Mouse (Mus musculus) right cerebral cortex, adult 2 months (tissue): ENCODE measurements around the gene Impg1.
A peak's percentile ranks its signal among the peaks of the same experiment; 100 is the strongest.
"Not testable (repeated sequence)": the region's sequence is repeated elsewhere in the genome, so short reads cannot be mapped to it uniquely, and the experiment has no call there.

ENCODE experiments used
- DNase-seq, 2 experiments: peaks; one replicate each; pipeline ENCODE4 v3.0.0; 2021 to 2022; ENCODE audit warnings: low spot score in 2 of 2

The Impg1 gene

DNA sequence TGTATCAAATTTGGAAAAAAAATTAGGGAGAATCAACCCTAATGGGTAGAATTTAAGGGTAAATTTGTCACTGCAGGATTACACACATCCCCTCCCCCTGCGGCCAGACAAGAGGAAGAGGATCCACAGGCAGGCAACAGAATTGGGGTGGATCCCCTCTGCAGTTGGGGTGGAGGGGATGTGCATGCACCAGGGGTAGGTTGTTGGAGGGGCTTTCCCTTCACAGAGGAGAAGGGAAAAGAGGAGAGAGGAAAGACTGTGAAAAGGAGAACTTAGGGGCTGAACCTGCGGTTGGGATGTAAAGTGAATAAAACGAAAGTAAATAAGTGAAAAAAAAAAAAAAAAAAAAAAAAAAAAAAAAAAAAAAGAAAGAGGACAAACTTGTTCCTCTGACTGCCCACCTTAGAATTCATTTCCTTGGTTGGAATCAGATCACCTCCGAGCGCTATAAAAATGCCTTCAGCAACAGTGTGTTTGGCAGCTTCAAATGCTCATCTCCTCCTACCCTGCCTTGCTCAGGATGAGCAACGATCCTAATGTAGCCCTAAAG is 120.8 kb downstream of the Impg1 start:
- DNase-seq = no peak

DNA sequence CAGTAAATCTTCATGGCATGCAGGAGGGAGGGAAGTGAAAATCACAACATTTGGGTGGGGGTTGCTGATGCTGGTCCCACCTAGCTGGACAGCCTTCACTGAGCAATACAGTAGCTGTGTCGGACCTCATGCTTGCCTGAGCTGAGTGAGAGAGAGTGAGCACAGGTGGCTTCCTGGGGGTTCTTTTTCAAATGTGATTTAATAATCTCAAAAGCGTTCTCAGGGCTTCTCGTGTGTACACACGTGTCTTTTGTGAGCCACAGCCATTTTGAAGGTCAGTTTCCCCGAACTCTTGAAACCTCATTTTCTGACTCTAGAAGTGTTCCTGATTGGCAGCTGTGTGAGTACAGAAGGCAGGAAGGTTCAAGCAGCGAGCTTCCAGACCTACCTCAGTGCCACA is 122.8 kb downstream of the Impg1 start:
- DNase-seq = no peak

- no peak for DNase-seq
Observed at GRCm38 (mm10) chr9:80341756-80342155, 123.5 kb downstream of the Impg1 start.

DNA sequence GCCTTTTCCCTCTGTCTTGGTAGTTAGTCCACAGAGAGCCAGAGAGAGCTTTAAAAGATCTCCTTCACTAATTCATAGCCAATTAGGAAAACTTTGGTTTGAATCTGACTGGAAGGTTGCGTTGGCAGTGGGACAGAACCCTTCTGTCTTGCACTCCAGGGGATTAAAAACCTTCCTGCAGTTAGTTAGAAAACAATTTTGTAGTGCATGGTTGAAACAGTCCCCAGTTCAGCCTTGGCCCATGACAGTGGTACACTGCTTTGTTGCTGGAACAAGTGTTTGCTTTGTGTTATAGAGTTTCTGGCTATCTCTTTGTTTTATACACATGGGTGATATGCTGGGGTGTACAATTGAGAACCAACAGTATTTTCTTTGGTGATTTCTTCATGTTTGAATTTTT is 124.4 kb downstream of the Impg1 start:
- no peak for DNase-seq

DNA sequence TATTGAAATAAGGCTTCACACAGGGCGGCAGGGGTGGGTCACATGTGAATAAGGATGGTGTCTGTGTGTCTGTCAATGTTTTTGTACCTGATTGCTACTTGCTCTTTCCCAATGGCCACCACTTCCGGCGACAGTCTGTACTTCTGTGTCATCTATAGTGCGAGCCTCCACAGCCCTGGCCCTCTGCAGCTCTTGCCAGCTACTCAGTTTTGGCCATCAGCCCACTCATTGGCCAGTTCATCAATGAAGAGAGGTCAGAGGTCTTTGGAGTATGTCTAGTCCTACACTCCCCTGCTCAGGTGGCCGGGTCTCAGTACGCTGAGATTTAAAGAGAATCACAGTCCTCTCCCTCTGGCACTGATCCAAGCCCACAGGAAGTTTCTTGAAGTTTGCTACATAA is 127.3 kb downstream of the Impg1 start:
- DNase-seq = no peak

GRCm38 (mm10) chr9:80335660-80336357 is 129.5 kb downstream of the Impg1 start:
- DNase-seq = no peak

DNA sequence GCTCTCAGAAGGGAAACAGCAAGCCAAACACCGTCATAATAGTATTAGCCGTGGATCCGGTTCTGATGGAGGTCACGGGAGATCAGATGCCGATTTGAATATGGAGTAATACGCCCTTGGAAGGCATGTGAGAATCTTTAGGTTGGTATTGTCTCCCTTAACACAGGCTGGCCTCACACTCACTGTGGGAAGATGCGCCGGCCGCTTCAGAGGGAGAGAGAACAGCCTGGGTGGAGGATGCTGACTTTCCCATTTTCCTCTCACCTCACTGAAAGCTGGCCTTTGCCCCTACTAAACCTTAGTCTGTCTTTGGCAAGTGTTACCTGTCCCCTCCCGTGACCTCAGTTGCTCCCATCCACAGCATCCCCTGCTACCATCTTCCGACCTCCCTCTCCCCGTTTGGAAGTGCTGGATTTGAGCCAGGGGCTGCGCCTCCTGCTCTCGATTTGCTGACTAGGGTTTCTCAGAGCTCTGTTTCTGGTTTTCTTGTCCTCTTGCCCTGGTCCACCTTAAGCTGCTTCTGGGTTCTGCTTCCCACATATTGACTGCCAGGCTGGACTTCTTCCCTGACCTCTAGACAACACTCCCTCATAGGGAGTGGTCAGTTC is 131.2 kb downstream of the Impg1 start:
- no peak for DNase-seq

DNA sequence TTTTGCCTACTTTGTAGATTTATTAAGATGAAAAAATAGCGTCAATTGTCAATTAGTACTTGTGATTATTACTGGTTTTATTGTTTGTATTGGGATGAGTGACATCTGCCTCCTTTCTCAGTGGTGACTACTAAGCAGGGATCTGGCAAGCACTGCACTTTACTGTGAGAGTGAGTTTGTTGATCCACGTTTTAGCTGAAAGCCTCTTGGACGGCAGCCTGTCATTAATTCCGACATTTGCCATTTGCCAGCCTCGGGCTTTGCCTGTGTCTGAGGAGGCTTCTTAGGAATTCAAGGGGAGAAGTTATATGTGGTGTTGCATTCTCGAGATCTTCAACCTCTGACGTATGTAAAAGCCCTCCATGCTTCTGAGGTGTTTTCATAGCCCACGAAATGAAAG is 131.8 kb downstream of the Impg1 start:
- DNase-seq = no peak

- peak; percentile 42 for DNase-seq
Observed at GRCm38 (mm10) chr9:80332153-80332552, 133.1 kb downstream of the Impg1 start.

DNA sequence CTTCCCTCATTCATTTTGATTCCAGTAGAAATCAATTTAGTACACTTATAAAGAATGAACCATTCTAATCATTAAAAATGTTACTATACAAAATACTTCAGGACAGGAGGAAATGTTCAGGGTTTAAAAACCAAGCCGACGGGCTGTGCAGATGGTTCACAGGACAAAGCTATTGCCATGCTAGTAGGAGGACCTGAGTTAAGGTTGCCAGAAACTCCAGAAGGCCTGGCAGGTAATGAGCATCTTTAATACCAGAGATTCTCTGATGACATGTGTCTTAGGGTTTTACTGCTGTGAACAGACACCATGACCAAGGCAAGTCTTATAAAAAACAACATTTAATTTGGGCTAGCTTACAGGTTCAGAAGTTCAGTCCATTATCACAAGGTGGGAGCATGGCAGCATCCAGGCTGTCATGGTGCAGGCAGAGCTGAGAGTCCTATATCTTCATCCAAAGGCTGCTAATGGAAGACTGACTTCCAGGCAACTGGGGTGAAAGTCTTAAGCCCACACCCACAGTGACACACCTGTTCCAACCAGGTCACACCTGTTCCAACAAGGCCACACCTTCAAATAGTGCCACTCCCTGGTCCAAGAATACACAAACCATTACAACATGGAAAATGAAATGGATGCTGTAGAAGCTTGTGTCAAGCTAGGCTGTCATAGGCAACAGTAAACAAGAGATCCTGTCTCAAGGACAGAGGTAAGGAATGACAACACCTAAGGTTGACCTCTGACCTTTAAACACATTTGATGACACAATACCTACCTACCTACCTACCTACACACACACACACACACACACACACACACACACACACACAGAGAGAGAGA is 144.0 kb downstream of the Impg1 start:
- not testable (repeated sequence) for DNase-seq

GRCm38 (mm10) chr9:80318027-80318426 is 147.3 kb downstream of the Impg1 start:
- DNase-seq = no peak

DNA sequence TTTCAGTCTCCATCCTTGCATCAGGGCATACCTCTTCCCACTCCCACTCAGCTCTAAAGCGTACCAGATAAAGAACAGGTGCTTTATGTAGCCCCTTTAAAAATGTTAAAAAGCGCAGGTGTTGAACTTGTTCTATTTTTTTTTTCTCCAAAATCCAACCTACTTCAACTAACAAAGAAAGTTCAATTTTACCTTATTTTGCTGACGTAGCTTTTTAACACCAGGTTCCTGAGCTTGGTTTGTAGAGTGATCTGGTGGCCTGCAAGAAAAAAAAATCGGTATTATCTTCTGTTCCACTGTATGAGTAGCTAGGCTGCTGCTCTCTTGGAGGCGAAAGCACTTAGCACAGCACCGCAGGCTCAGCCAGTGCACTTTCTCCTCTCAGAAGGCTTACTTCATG is 149.4 kb downstream of the Impg1 start:
- no peak for DNase-seq

DNA sequence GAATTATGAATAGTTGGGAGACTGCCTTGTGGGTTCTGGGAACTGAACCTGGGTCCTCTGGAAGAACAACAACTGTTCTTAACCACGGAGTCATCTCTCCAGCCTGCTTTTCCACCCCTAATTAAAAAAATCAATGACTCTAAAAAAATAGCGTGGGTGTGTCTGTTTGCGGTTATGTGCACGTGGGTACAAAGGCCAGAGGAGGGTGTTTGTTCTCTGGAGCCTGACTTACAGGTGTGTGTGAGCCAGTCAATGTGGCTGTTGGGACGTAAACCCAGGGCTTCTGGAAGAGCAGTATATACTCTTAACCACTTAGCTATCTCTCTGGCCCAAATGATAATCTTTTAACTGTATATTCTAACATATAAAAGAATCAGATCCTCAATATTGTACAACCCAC is 151.7 kb downstream of the Impg1 start:
- no peak for DNase-seq

DNA sequence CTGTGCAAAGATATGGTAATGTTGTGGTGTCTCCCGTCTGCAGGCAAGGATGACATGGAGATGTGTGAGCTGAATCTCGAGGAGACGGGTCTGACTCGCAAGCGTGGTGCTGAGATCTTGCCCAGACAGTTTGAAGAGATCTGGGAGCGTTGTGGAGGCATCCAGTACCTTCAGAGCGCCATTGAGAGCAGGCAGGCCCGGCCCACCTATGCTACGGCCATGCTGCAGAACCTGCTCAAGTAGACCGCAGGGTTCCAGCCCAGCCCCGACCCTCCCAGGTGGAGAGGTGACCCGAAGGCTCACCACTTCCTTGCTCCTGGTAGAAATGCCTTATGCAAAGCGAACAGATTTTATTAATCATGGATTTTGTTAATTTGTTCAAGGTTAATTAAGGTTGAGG is 157.7 kb downstream of the Impg1 start:
- DNase-seq = no peak

DNA sequence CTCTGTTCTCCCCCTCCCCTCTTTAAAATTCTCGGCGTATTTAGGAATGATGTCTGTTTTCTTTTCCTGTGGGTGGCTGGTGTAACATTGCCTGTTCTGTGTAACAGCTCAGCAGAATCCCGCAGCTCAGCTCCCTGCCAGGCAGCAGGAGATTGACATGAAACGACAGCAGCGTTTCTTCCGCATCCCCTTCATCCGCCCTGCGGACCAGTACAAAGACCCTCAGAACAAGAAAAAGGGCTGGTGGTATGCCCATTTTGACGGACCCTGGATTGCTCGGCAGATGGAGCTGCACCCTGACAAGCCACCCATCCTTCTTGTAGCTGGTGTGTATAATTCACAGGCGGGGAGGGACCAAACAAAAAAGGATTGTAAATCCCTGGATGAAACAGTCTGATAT is 158.4 kb downstream of the Impg1 start:
- peak; percentile 25 to 39 for DNase-seq

DNA sequence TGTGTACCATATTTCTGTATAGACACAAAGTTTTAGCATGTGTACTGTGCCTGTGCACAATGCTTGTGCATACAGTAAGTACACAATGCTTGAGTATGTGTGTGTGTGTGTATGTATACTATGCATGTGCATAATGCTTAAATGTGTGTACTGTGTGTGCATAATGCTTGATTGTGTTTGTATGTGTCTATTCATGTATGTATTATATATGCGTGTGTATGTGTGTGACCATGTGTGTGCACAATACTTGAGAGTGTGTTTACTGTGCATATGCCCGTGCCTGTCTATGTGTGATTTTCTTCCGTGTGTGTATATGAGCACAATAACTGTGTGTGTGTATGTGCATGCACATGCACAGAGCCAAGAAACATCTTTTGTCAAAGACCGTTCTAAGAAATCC is 158.9 kb downstream of the Impg1 start:
- DNase-seq = no peak

DNA sequence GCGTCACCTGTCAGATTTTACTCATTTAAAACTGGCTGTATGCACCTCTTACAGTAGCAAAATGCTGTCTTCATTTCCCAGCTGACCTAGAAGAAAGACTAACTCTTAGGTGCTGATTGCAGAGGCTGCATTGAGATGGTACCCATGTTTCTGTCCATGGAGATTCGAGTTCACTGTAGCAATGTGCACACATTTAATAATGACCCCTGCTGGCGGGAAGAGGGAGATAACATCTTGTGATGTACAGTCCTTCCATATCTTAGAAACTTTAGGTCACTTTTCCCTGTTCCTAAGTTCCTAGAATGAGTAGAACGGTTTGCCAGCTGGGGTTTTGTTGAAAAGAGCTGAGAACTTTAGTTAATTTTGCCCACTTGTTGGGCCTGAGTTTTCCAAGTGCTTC is 161.8 kb downstream of the Impg1 start:
- DNase-seq = no peak

DNA sequence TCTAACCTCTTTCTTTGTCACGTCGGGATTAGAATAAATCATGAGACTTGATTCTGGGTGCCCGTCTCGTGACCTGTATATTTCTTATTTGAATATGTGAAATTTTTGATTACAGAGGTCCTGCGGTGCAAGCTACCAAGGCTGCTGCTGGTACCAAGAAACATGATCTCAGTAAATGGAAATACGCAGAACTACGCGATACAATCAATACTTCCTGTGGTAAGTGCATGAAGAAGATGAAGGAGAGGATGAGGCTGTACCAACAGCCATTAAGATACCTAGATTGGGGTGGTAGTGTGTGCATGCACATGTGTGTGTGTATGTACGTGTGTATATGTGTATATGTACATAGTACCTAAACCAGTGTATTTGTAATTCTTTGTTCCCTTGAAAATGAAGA is 166.2 kb downstream of the Impg1 start:
- no peak for DNase-seq

DNA sequence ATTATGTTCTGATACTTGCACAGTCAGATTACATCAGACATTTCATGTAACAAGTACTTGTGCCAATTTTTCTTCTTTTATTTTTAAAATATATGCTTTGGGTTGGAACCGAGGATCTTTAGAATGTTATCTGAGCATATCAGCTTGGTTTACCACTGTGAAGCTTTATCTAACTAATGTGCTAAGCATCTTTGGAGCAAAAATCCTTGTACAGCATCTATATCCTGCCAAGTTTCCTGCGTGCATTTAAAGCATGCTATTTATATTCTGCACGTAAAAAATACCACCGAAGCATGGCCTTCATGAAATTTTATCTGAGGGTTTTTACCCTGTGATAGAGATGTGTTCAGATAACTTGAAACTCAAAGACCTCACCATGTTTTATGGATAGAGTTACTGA is 169.2 kb downstream of the Impg1 start:
- DNase-seq = no peak

GRCm38 (mm10) chr9:80293056-80293584 is 172.2 kb downstream of the Impg1 start:
- peak in 1 of 2 experiments; percentile 12 for DNase-seq

DNA sequence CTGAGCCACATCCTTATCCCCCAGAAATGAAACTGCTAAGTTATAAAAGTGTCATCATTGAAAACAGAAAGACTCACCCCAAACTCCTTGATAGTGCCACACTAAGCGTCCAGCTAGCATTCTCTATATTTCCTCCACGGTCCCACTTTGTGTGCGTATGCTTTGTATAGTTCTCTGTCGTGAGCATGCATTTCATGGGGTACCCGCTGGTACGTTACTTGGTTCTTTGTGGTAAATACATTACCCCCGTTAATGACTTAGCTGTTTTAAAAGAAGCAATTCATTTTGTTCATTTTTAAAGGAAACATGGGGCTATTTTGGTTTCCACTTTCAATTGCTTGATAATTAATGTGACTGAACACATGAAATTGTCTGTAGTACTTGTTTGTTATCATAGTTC is 178.4 kb downstream of the Impg1 start:
- DNase-seq = no peak

DNA sequence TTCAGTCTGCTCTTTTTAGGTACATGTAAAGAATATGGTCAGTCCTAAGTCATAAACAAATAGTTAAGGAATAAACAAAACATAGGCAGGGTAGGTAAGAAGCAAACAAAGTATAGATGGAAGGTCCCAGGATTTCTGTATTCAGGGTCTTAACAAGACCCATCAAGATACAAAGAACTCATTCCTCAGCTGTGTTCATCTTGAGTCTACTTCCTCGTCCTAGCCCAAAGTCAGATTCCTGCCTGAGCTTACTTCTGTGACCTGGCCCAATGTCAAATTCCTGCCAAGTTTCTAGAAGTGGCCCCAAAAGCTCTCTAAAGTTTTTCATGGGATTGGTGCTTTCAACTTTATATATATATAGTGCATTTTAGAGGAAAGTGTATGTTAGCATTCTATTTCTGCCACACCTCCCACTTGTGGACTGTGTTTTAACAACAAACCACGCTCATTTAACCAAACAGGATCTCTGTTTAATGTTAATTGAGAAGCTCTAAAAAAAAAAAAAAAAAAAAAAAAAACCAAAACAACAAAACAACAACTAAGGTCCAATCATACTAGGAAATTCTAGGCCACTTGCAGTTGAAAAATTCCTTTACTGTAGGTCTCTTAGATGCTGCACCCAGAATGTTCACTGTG is 180.6 kb downstream of the Impg1 start:
- no peak for DNase-seq
